ENCODE assay signal across 7 mouse cellular contexts in the genomic region with DNA sequence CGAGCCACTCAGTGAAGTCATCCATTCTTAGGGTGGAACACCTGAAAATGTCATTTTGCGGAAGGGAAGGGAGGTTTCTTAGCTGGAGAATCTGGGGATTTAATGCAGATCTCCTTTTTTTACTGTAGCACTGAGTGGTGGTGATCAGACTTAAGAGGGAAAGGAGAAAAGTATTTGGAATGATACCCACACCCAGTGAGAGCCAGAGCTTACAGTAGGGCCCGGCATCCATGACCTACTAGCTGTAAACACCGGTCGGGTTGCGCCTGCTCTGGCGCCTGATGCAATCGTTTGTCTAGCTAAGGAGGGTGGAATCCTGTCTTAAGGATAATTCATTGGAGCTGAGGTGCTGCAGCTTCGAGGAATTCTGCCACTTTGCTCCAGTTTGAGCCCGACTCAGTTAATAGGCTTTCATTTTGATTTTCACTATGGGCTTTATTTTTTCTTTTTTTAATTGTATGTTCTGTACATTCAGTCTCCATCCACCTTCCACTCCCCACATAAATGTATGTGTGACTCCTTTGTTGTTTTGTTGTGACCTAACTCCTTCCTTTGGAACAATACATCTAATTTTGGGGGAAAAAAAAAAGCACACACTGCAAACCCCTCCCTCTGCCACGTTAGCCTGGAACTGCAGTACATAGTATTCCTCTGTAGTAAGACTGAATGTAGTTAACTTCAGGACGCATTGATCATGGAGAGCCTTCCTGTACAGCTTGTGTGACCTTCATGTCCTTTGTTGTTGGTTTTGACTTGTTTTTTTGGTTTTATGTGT. TPM values are rescaled to one million over a fixed set of nuclear protein-coding genes. Genes with fewer than 3 reads are reported as not detected.
DNase-seq lines count a peak whose midpoint lies in the region; ATAC-seq and TF ChIP-seq lines count a peak whose summit lies in the region.

No protein-coding gene starts in this region.

- DNase-seq in thymus, postnatal 0 days (ENCODE audit: low spot score), result peak; percentile 20
- no peak for DNase-seq in thymus, adult 18-20 months
- peak; percentile 60 for DNase-seq in brain, embryonic 14.5 days (ENCODE audit: low read depth)
- no peak for DNase-seq in limb, embryonic 14.5 days (ENCODE audit: low spot score)
- DNase-seq in naive thymus-derived CD4-positive, alpha-beta T cell, adult 2 months (ENCODE audit: low read depth), result peak; percentile 41
- no peak for DNase-seq in T-cell, adult 2 months (ENCODE audit: low spot score)

- peak overlapping the region; percentile 93 for H3K9ac ChIP-seq in forebrain, embryonic 13.5 days
- H3K9ac ChIP-seq in limb, embryonic 14.5 days (ENCODE audit: low read depth, low read length, severe bottlenecking), result peak overlapping the region; percentile 88

- whole genome bisulfite sequencing in forebrain, embryonic 13.5 days, result 3% methylated on average over 12 of the region's 12 CpGs
- WGBS in limb, embryonic 14.5 days, result 2% methylated on average over 12 of the region's 12 CpGs

- H3K9me3 ChIP-seq in forebrain, embryonic 13.5 days (replicated peaks), result no peaks in the 10 kb centered on the region
- no peaks in the 10 kb centered on the region for H3K9me3 ChIP-seq in limb, embryonic 14.5 days (ENCODE audit: control insufficient read depth, low read length)

- TF ChIP-seq CTCF in brain, embryonic 14.5 days (IDR thresholded peaks at IDR 0.05; ENCODE audit: borderline replicate concordance, extremely low read depth, insufficient read depth, insufficient read length), result no peak

- no peaks in the 10 kb centered on the region for H3K36me3 ChIP-seq in forebrain, embryonic 13.5 days (ENCODE audit: poor library complexity, severe bottlenecking)
- H3K36me3 ChIP-seq in limb, embryonic 14.5 days (ENCODE audit: control insufficient read depth, insufficient read depth, low read length), result no peaks in the 10 kb centered on the region

- ATAC-seq in forebrain, embryonic 13.5 days, result no peak
- no peak for ATAC-seq in limb, embryonic 14.5 days (ENCODE audit: low FRiP score, low read depth)

- H3K27me3 ChIP-seq in forebrain, embryonic 13.5 days, result peaks cover 5% of the 10 kb centered on the region; the same call in 1 of the 2 replicates
- H3K27me3 ChIP-seq in limb, embryonic 14.5 days (ENCODE audit: control insufficient read depth, insufficient read depth, low read length), result no peaks in the 10 kb centered on the region

- H3K4me2 ChIP-seq in forebrain, embryonic 13.5 days, result peak overlapping the region; percentile 82
- H3K4me2 ChIP-seq in limb, embryonic 14.5 days (replicated peaks; ENCODE audit: low read depth, low read length, severe bottlenecking), result peak overlapping the region; percentile 66

- peak overlapping the region; percentile 83 for H3K4me3 ChIP-seq in forebrain, embryonic 13.5 days
- peak overlapping the region; percentile 94 for H3K4me3 ChIP-seq in limb, embryonic 14.5 days (replicated peaks; ENCODE audit: low read length)

- peak overlapping the region; percentile 93 for H3K27ac ChIP-seq in forebrain, embryonic 13.5 days
- H3K27ac ChIP-seq in limb, embryonic 14.5 days (replicated peaks; ENCODE audit: low read depth, low read length), result peak overlapping the region; percentile 90

- no peak for TF ChIP-seq POLR2A in brain, embryonic 14.5 days (IDR thresholded peaks at IDR 0.05; ENCODE audit: borderline replicate concordance, extremely low read depth, insufficient read depth, insufficient read length, poor library complexity, severe bottlenecking)
- TF ChIP-seq POLR2A in limb, embryonic 14.5 days (IDR thresholded peaks at IDR 0.05; ENCODE audit: borderline replicate concordance, extremely low read depth, insufficient read depth, insufficient read length), result no peak

- H3K4me1 ChIP-seq in forebrain, embryonic 13.5 days, result peaks cover 23% of the 10 kb centered on the region
- H3K4me1 ChIP-seq in limb, embryonic 14.5 days (ENCODE audit: control insufficient read depth, insufficient read depth, low read length), result peaks cover 19% of the 10 kb centered on the region

RNA-seq across cellular contexts. Expression of a gene that starts 1.1 kb away (rescaled TPM):
- 125 and 130 TPM in 2 replicates for polyA plus RNA-seq in thymus, postnatal 0 days (2015; fragmentation: Nextera tagmentation; extraction: Ambion mirVana)
- 110 and 122 TPM in 2 replicates for polyA plus RNA-seq in brain, embryonic 14.5 days (2012; rRNA removed)
- 190 and 212 TPM in 2 replicates for polyA plus RNA-seq in forebrain, embryonic 13.5 days (2015; fragmentation: Nextera tagmentation; extraction: Ambion mirVana)
- 67.5 and 81.9 TPM in 2 replicates for polyA plus RNA-seq in limb, embryonic 14.5 days (2012; rRNA removed)
- 133 and 136 TPM in 2 replicates for polyA plus RNA-seq in limb, embryonic 14.5 days (2014; fragmentation: Nextera tagmentation; extraction: Ambion mirVana)

RNA-seq across cellular contexts. Expression of a gene that starts 46.1 kb away (rescaled TPM):
- polyA plus RNA-seq in thymus, postnatal 0 days (2015; fragmentation: Nextera tagmentation; extraction: Ambion mirVana), result 12.9 and 16.6 TPM in 2 replicates
- polyA plus RNA-seq in brain, embryonic 14.5 days (2012; rRNA removed), result 3.7 and 5.4 TPM in 2 replicates
- polyA plus RNA-seq in forebrain, embryonic 13.5 days (2015; fragmentation: Nextera tagmentation; extraction: Ambion mirVana), result 9.3 and 10.6 TPM in 2 replicates
- 2.0 and 4.0 TPM in 2 replicates for polyA plus RNA-seq in limb, embryonic 14.5 days (2012; rRNA removed)
- polyA plus RNA-seq in limb, embryonic 14.5 days (2014; fragmentation: Nextera tagmentation; extraction: Ambion mirVana), result 9.3 and 11.4 TPM in 2 replicates

Comparison
In these comparisons a context has a peak if more than half of its experiments do, and no peak if none do; other contexts are left out.
1. DNase-seq: peak in thymus, postnatal 0 days (single experiment), brain, embryonic 14.5 days (single experiment) and naive thymus-derived CD4-positive, alpha-beta T cell, adult 2 months (single experiment); none in thymus, adult 18-20 months (0 of 2), limb, embryonic 14.5 days (single experiment) and T-cell, adult 2 months (single experiment).